Mouse (Mus musculus) inflammation-experienced regulatory T-cells, adult 16 weeks (primary cell): ENCODE measurements around the gene Alkbh5. TPM values are rescaled to one million over a fixed set of nuclear protein-coding genes. Genes with fewer than 3 reads are reported as not detected.

Source experiments
- polyA plus RNA-seq: library from polyadenylated mRNA; unstranded; fragments of 100-300 nt; shearing (Covaris generic); gene quantifications from one replicate; pipeline ENCODE4 v1.2.1, GENCODE M21; 2017

The Alkbh5 gene
- polyA plus RNA-seq, result 4.8 TPM

DNA sequence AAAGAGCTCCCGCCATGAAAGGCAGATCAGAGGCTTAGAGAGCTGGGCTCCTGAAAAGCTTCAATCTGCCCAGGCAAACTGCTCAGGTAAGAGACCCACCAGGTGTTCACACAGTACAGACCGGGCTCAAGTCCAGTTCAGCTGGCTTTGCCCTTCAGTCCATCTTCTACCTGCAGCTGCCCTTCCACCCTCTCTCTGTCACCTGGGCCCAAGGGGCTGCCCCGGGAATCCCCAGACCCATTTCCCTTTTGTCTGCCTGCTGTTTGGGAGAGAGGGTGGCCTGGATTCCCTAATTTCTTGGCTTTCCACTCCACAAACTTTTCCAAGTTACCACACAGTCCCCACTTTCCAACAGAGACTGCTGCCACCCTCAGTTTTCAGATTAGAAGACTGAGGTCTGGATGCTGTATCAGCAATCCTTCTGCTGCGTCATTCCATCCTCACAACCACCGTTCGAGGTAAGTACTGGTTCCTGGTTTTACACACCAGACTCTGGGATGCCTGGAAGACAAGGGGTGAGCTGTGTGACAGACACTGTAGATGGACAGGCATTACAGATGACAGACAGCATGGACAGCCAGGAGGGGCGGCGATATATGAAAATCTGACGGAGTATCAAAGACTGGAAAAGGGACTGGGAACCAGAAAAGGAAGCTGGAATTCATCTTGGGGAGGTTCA lies at the start of gene Alkbh5:
TSS of gene Alkbh5 (plus strand) at position 202 of the 679 bp plus-strand sequence.

Other genes with a start within 250 kb of the Alkbh5 start
- gene Tom1l2, start 183.5 kb upstream of the Alkbh5 start, polyA plus RNA-seq, result 84.2 TPM
- gene Drc3, start 183.1 kb upstream of the Alkbh5 start, polyA plus RNA-seq, result 0.96 TPM
- gene Gid4, start 119.2 kb upstream of the Alkbh5 start, polyA plus RNA-seq, result 9.1 TPM
- 46.6 TPM for gene Atpaf2, start 117.9 kb upstream of the Alkbh5 start, polyA plus RNA-seq
- gene Drg2, start 81.8 kb upstream of the Alkbh5 start, polyA plus RNA-seq, result 65.4 TPM
- gene Myo15, start 67.0 kb upstream of the Alkbh5 start, polyA plus RNA-seq, result 0.02 TPM
- gene Llgl1, start 163.3 kb downstream of the Alkbh5 start, polyA plus RNA-seq, result 31.4 TPM
- 223 TPM for gene Flii, start 190.9 kb downstream of the Alkbh5 start, polyA plus RNA-seq
- 20.7 TPM for gene Mief2, start 192.0 kb downstream of the Alkbh5 start, polyA plus RNA-seq
- 24.4 TPM for gene Top3a, start 241.0 kb downstream of the Alkbh5 start, polyA plus RNA-seq
- 15.0 TPM for gene Smcr8, start 241.1 kb downstream of the Alkbh5 start, polyA plus RNA-seq